Mouse (Mus musculus) testis, adult 2 months (tissue): ENCODE results near the gene Fam217b. TPM values are rescaled to one million over a fixed set of nuclear protein-coding genes. Genes with fewer than 3 reads are reported as not detected.

Source experiments
- H3K27ac ChIP-seq: fragments of 200-500 bp; 2 replicates; pipeline ENCODE4 v1.5.1; 2012; ENCODE audit warnings: low read depth, low read length; ENCODE audit not compliant: control insufficient read depth, insufficient read depth
- H3K27me3 ChIP-seq: fragments of 200-500 bp; 2 replicates; pipeline ENCODE4 v1.6.1; 2012; ENCODE audit warnings: mild to moderate bottlenecking, low read length, moderate library complexity; ENCODE audit not compliant: control insufficient read depth, insufficient read depth
- H3K36me3 ChIP-seq: fragments of 200-500 bp; 2 replicates; pipeline ENCODE4 v1.6.1; 2012; ENCODE audit warnings: mild to moderate bottlenecking, low read length; ENCODE audit not compliant: control insufficient read depth, insufficient read depth
- H3K4me1 ChIP-seq: fragments of 200-500 bp; 2 replicates; pipeline ENCODE4 v1.6.1; 2012; ENCODE audit warnings: low read length; ENCODE audit not compliant: control insufficient read depth, insufficient read depth
- H3K4me3 ChIP-seq: fragments of 200-500 bp; 2 replicates; pipeline ENCODE4 v1.5.1; 2012; ENCODE audit warnings: low read depth, mild to moderate bottlenecking, low read length, moderate library complexity, mixed read lengths; ENCODE audit not compliant: control insufficient read depth
- CTCF ChIP-seq: fragments of 200-500 bp; IDR thresholded peaks from 2 replicates; pipeline ENCODE4 v1.5.1; 2012; ENCODE audit warnings: low read depth, mild to moderate bottlenecking, inconsistent platforms, low read length, moderate library complexity; ENCODE audit not compliant: control insufficient read depth, insufficient read depth, insufficient replicate concordance
- POLR2A ChIP-seq: fragments of 200-500 bp; IDR thresholded peaks from 2 replicates; pipeline ENCODE4 v1.6.1; 2012; ENCODE audit warnings: low read depth, mild to moderate bottlenecking, inconsistent platforms, low read length, moderate library complexity; ENCODE audit not compliant: control insufficient read depth
- polyA plus RNA-seq: library from polyadenylated mRNA; depleted of rRNA; stranded (reverse); fragments of >200 nt; gene quantifications from 2 replicates; pipeline ENCODE4 v1.2.3, GENCODE M21; 2012

The Fam217b gene
- polyA plus RNA-seq, 1 experiment = 2.6 TPM

- Histone ChIP-seq H3K27me3 (no peaks in the 10 kb centered on the region), H3K4me1 (peaks cover 18% of the 10 kb centered on the region), H3K27ac (peak overlapping the region; percentile 24; the same call in 1 of the 2 replicates), H3K36me3 (no peaks in the 10 kb centered on the region), H3K4me3 (peak overlapping the region; percentile 89)
- no peak for TF ChIP-seq POLR2A
- TF ChIP-seq CTCF = no peak
Measured at GRCm38 (mm10) chr2:178413481-178414260, 653 bp upstream of the Fam217b start.

DNA sequence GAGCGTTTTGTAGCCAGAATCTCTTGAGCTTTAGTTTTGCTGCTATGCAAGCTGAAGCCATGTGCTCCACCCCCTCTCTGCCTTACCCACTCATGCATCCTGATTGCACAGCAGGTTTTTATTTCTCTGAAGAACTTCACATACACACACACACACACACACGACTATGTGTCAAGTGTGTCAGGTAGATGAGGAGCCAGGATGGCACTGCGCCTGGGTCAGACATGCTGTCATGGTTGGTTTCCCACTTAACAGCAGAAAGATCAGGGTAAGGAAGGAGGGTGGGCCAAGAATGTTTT lies 775 bp downstream of the Fam217b start:
- H3K4me1 ChIP-seq = peaks cover 18% of the 10 kb centered on the region
- TF ChIP-seq POLR2A = no peak
- TF ChIP-seq CTCF = no peak
- no peak overlapping the region for H3K27ac ChIP-seq
- H3K27me3 ChIP-seq = no peaks in the 10 kb centered on the region
- H3K4me3 ChIP-seq = no peak overlapping the region
- H3K36me3 ChIP-seq = no peaks in the 10 kb centered on the region

- Histone ChIP-seq H3K4me3 (no peak overlapping the region), H3K36me3 (no peaks in the 10 kb centered on the region; the same call in 1 of the 2 replicates), H3K4me1 (peaks cover 18% of the 10 kb centered on the region), H3K27ac (no peak overlapping the region), H3K27me3 (no peaks in the 10 kb centered on the region)
- TF ChIP-seq CTCF (no peak), POLR2A (no peak)
Measured at GRCm38 (mm10) chr2:178416427-178416826, 2.1 kb downstream of the Fam217b start.

- TF ChIP-seq POLR2A (no peak), CTCF (no peak)
- no peak overlapping the region for H3K4me3 ChIP-seq
- H3K4me1 ChIP-seq = peaks cover 18% of the 10 kb centered on the region
- no peaks in the 10 kb centered on the region for H3K27me3 ChIP-seq
- no peaks in the 10 kb centered on the region; the same call in 1 of the 2 replicates for H3K36me3 ChIP-seq
- H3K27ac ChIP-seq = no peak overlapping the region
Measured at GRCm38 (mm10) chr2:178416970-178417369, 2.6 kb downstream of the Fam217b start.

- no peak for TF ChIP-seq POLR2A
- no peak for TF ChIP-seq CTCF
- Histone ChIP-seq H3K27ac (no peak overlapping the region), H3K4me1 (no peaks in the 10 kb centered on the region), H3K27me3 (no peaks in the 10 kb centered on the region), H3K36me3 (no peaks in the 10 kb centered on the region; the same call in 1 of the 2 replicates), H3K4me3 (no peak overlapping the region)
Measured at GRCm38 (mm10) chr2:178420576-178420975, 6.3 kb downstream of the Fam217b start.

DNA sequence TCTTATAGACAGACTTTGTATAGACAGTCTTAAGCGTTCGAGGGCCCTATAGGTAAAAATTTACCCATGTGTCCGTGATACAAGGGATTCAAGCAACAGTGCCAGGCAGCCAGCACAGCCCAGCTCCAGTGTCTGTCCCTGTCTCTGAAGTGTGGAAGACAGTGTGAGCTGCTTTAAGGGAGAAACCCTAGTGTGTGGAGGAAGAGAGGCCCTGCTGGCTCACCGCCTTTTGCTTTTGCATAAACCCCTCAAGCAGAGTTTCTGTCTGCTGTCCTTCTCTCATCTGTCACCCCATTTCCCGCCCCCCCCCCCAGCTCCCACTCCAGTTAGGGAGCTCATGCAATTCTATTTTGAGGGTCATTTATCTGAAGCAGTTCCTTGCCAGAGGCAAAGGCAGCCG lies 7.3 kb downstream of the Fam217b start:
- TF ChIP-seq POLR2A (no peak), CTCF (no peak)
- no peaks in the 10 kb centered on the region for H3K27me3 ChIP-seq
- no peak overlapping the region for H3K27ac ChIP-seq
- no peaks in the 10 kb centered on the region for H3K4me1 ChIP-seq
- no peak overlapping the region for H3K4me3 ChIP-seq
- H3K36me3 ChIP-seq = no peaks in the 10 kb centered on the region; the same call in 1 of the 2 replicates

DNA sequence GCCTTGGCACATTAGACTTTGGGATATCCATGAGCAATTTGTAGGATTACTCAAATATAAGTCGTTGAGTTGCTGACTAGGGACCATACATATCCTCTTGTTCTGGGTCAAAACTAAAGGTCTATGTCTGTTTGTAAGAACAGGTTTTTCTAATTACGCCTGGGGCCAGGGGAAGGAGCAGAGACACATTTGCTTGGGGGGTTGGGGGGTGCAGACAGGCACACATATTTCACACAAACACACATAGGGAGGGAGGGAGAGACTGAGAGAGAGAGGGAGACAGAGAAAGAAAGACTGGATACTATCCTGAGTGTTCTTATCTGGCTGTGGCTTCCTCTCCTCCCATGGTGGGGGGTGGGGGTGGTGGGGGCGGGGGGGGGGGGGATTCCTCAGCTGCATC lies 7.9 kb downstream of the Fam217b start:
- Histone ChIP-seq H3K27ac (no peak overlapping the region), H3K36me3 (no peaks in the 10 kb centered on the region; the same call in 1 of the 2 replicates), H3K4me3 (no peak overlapping the region), H3K4me1 (no peaks in the 10 kb centered on the region), H3K27me3 (no peaks in the 10 kb centered on the region)
- TF ChIP-seq POLR2A = no peak

DNA sequence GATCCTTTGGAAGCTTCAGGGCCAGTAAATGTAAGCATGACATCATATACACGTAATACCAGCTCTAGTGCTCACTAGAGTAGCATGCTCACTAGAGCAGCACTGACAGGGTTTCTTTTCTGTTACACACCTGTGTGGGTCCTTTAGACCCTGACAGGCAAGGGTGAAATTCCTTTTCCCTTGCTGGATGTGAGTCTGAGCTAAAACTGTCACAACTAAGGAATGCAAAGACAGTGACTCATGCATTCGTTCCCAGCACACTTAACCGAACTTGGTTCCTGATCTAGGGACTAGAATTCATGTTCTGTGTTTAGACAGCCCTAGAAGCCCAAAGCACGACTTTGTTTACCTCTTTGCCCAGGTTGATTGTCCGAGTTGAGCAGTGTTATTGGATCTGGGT lies 8.9 kb downstream of the Fam217b start:
- TF ChIP-seq POLR2A (no peak), CTCF (no peak)
- no peaks in the 10 kb centered on the region; the same call in 1 of the 2 replicates for H3K36me3 ChIP-seq
- H3K4me1 ChIP-seq = no peaks in the 10 kb centered on the region
- H3K27me3 ChIP-seq = no peaks in the 10 kb centered on the region
- H3K27ac ChIP-seq = no peak overlapping the region
- no peak overlapping the region for H3K4me3 ChIP-seq
